Mouse (Mus musculus) lung, postnatal 0 days (tissue): ENCODE results near the gene Icam2. TPM values are rescaled to one million over a fixed set of nuclear protein-coding genes. Genes with fewer than 3 reads are reported as not detected.

Experiments used
- ATAC-seq: fragments of 200-750 bp; cut with Nextera tagmentation; 2 replicates; pipeline ENCODE4 v1.8.0; 2017; ENCODE audit warnings: moderate library complexity
- DNase-seq: peaks from one replicate; pipeline ENCODE4 v3.0.0-alpha.2; 2016; ENCODE audit warnings: low spot score
- H3K27ac ChIP-seq: fragments of 300-500 bp; sonication (generic); 2 replicates; pipeline ENCODE4 v1.5.1; 2014; ENCODE audit warnings: antibody characterized with exemption, mild to moderate bottlenecking, low read length, mixed read lengths
- H3K27me3 ChIP-seq: fragments of 300-500 bp; sonication (generic); replicated peaks from 2 replicates; pipeline ENCODE4 v1.6.1; 2014; ENCODE audit warnings: low read length, mixed read lengths; ENCODE audit not compliant: insufficient read depth
- H3K36me3 ChIP-seq: fragments of 300-500 bp; sonication (generic); 2 replicates; pipeline ENCODE4 v1.6.1; 2014; ENCODE audit warnings: low read length, mixed read lengths; ENCODE audit not compliant: insufficient read depth
- H3K4me1 ChIP-seq: fragments of 300-500 bp; sonication (generic); 2 replicates; pipeline ENCODE4 v1.6.1; 2014; ENCODE audit warnings: antibody characterized with exemption, low read depth, low read length, mixed read lengths; ENCODE audit not compliant: insufficient read depth
- H3K4me2 ChIP-seq: fragments of 300-500 bp; sonication (generic); replicated peaks from 2 replicates; pipeline ENCODE4 v1.6.1; 2014; ENCODE audit warnings: low read depth, mild to moderate bottlenecking, low read length, moderate library complexity, mixed read lengths
- H3K4me3 ChIP-seq: fragments of 300-500 bp; sonication (generic); 2 replicates; pipeline ENCODE4 v1.5.1; 2014; ENCODE audit warnings: low read depth, low read length
- H3K9ac ChIP-seq: fragments of 300-500 bp; sonication (generic); replicated peaks from 2 replicates; pipeline ENCODE4 v1.6.1; 2014; ENCODE audit warnings: low read depth, mild to moderate bottlenecking
- H3K9me3 ChIP-seq: fragments of 300-500 bp; sonication (generic); 2 replicates; pipeline ENCODE4 v1.6.1; 2016; ENCODE audit warnings: low read length, mixed read lengths
- CTCF ChIP-seq: IDR thresholded peaks from 2 replicates; pipeline ENCODE4 v1.5.1; 2016; ENCODE audit warnings: antibody characterized with exemption, mild to moderate bottlenecking
- EP300 ChIP-seq: IDR thresholded peaks from 2 replicates; pipeline ENCODE4 v1.6.1; 2016; ENCODE audit warnings: antibody characterized with exemption, mild to moderate bottlenecking, control low read depth
- WGBS: fragments of 180-500 bp; shearing (Covaris S2); extraction: QIAGEN DNeasy Blood & Tissue Kit; methylation state at CpG from one replicate; pipeline ENCODE4 v1.1.7; 2014; 5-methylcytosine and 5-hydroxymethylcytosine counted together
- polyA plus RNA-seq: library from polyadenylated mRNA; unstranded; fragments of >200 nt; fragmentation: Nextera tagmentation; extraction: Ambion mirVana; gene quantifications from 2 replicates; pipeline ENCODE4 v1.2.1, GENCODE M21; 2015

Gene Icam2
- polyA plus RNA-seq, 1 experiment from 2014 or later, result 329 TPM

DNA sequence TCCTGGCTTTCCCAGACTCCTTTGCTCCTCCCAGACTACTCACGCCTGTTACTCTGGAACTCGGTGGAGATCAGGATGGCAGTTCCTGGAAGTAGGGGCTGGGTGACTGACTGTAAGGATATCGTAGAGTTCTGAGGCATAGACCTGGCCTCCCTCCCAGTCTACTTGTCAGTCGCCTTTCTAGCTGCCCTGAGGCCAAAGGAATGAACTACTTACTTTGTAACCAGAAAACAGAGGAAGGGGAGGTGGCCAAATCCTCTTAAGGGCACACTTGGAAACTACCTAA lies 5.4 kb upstream of the Icam2 start:
- DNase-seq (no peak), ATAC-seq (no peak)
- H3K4me1 ChIP-seq, result no peaks in the 10 kb centered on the region
- H3K9ac ChIP-seq, result no peak overlapping the region
- H3K27ac ChIP-seq, result no peak overlapping the region
- no peaks in the 10 kb centered on the region for H3K27me3 ChIP-seq
- TF ChIP-seq CTCF (no peak), EP300 (no peak)
- H3K36me3 ChIP-seq, result peaks cover 5% of the 10 kb centered on the region; the same call in 1 of the 2 replicates
- 46% methylated on average over 4 of the region's 4 CpGs for WGBS
- H3K9me3 ChIP-seq, result no peaks in the 10 kb centered on the region
- H3K4me2 ChIP-seq, result no peak overlapping the region
- H3K4me3 ChIP-seq, result no peak overlapping the region

DNA sequence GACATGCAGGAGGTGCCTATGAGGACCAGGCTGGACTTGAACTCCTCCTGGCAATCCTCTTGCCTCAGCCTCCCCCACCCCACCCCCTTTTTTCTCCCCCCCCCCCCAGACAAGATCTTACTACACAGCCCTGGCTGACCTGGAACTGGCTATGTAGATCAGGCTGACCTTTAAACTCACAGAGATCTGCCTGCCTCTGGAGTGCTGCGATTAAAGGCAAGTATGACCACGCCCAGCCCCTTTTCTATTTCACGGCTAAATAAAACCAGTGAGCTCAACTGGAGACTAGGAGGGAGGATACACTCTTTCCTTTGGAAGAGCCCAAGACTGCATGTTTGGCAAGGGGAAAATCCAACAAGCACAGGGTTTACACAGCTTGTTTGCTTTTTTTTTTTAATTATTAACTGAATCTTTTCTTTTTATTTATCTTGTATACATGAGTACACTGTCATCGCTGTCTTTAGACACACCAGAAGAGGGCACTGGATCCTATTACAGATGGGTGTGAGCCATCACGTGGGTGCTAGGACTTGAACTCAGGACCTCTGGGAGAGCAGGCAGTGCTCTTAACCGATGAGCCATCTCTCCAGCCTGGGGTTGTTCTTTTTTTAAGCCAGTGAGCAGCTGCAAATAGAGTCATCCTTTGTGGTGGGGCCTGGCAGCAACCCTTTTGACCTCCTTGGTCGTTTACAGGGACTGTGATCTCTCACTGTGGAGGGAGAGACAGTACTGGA lies 4.9 kb upstream of the Icam2 start:
- Histone ChIP-seq H3K27me3 (no peaks in the 10 kb centered on the region), H3K4me3 (no peak overlapping the region), H3K4me1 (no peaks in the 10 kb centered on the region), H3K9me3 (no peaks in the 10 kb centered on the region), H3K9ac (no peak overlapping the region), H3K36me3 (0 out of 2 replicates have a peak, but pooled peaks cover 3% of the 10 kb centered on the region), H3K27ac (no peak overlapping the region), H3K4me2 (no peak overlapping the region)
- no peak for ATAC-seq
- whole genome bisulfite sequencing, result 59% methylated on average over 7 of the region's 7 CpGs
- DNase-seq, result no peak
- TF ChIP-seq EP300 (no peak), CTCF (no peak)

DNA sequence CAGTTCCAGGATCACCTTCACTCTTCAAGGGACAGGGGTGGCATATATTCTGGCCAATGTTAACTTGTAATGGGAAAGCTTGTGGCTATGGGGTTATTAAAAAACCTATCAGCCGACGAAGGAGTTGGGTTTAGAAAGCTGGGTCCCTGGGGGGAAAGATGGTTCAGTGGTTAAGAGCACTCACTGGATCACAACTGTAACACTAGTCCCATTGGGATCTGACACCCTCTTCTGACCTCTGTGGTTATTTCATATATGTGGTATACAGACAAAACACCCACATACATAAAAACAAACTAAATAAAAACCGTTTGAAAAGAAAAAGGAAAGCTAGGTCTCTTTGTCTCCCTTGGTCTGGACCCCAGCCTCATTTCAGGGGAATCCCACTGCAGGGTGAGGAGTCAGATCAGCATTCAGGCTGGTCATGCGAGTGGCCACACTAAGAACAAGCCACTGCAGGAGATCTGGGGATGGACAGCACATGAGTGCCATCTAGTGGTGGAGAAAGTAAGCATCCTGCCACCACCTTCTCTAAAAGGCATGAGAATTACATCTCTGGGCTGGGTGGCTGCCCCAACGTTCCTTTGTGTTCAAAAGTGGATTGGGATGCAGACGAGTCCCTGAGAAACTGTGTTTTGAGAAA lies 3.8 kb upstream of the Icam2 start:
- ATAC-seq (peak; percentile 66), DNase-seq (peak; percentile 90)
- 29% methylated on average over 6 of the region's 6 CpGs for WGBS
- no peaks in the 10 kb centered on the region for H3K27me3 ChIP-seq
- H3K9me3 ChIP-seq, result no peaks in the 10 kb centered on the region
- no peaks in the 10 kb centered on the region for H3K4me1 ChIP-seq
- H3K4me3 ChIP-seq, result no peak overlapping the region
- no peak overlapping the region for H3K9ac ChIP-seq
- H3K27ac ChIP-seq, result peak overlapping the region; percentile 4; the same call in 1 of the 2 replicates
- 0 out of 2 replicates have a peak, but pooled peaks cover 3% of the 10 kb centered on the region for H3K36me3 ChIP-seq
- TF ChIP-seq EP300 (no peak), CTCF (peak; percentile 97)
- H3K4me2 ChIP-seq, result no peak overlapping the region

DNA sequence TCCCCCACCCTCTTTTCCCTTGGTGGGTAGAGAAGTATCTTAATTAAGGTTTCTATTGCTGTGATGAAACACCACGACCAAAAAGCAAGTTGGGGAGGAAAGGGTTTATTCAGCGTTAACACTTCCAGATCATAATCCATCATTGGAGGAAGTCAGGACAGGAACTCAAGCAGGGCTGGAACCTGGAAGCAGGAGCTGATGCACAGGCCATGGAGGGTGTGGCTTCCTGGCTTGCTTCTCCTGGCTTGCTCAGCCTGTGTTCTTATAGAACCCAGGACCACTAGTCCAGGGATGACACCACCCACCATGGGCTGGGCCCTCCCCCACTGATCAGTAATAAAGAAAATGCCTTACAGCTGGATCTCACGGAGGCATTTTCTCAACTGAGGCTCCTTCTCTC lies 2.9 kb upstream of the Icam2 start:
- Histone ChIP-seq H3K27ac (peak overlapping the region; percentile 4; the same call in 1 of the 2 replicates), H3K4me1 (no peaks in the 10 kb centered on the region), H3K9me3 (no peaks in the 10 kb centered on the region), H3K4me3 (no peak overlapping the region), H3K4me2 (no peak overlapping the region), H3K36me3 (0 out of 2 replicates have a peak, but pooled peaks cover 3% of the 10 kb centered on the region), H3K27me3 (no peaks in the 10 kb centered on the region), H3K9ac (no peak overlapping the region)
- TF ChIP-seq EP300 (peak; percentile 74), CTCF (no peak)
- ATAC-seq (peak; percentile 79), DNase-seq (peak; percentile 44)
- WGBS, result 29% methylated on average over 3 of the region's 3 CpGs

DNA sequence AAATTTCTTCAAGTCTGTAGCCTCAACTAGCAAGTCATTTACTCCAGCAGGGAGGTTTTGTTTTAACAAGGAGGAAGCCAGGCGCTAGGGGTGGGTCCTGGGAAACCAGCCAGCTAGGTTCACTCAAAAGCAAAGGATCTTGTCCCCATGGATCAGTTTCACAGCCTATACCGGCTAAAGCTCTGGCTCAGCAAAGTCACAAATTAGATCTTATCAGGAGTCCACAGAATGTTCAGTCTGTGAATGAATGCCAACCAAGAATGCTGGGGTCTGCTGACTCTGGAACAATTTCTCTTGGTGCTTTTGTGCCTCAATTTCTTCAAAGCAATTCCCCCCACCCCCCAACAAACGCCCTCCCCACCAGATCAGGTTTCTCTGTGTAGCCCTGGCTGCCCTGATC lies 1.7 kb upstream of the Icam2 start:
- DNase-seq (peak; percentile 60), ATAC-seq (0 out of 2 replicates have a peak, but pooled peaks have one; percentile 10)
- WGBS, result 22% methylated on average over 3 of the region's 3 CpGs
- no peaks in the 10 kb centered on the region for H3K4me1 ChIP-seq
- H3K9me3 ChIP-seq, result no peaks in the 10 kb centered on the region
- H3K9ac ChIP-seq, result no peak overlapping the region
- no peaks in the 10 kb centered on the region for H3K27me3 ChIP-seq
- peak overlapping the region; percentile 54; the same call in 1 of the 2 replicates for H3K27ac ChIP-seq
- TF ChIP-seq EP300 (no peak), CTCF (no peak)
- H3K4me2 ChIP-seq, result no peak overlapping the region
- H3K4me3 ChIP-seq, result no peak overlapping the region
- H3K36me3 ChIP-seq, result 0 out of 2 replicates have a peak, but pooled peaks cover 3% of the 10 kb centered on the region

DNA sequence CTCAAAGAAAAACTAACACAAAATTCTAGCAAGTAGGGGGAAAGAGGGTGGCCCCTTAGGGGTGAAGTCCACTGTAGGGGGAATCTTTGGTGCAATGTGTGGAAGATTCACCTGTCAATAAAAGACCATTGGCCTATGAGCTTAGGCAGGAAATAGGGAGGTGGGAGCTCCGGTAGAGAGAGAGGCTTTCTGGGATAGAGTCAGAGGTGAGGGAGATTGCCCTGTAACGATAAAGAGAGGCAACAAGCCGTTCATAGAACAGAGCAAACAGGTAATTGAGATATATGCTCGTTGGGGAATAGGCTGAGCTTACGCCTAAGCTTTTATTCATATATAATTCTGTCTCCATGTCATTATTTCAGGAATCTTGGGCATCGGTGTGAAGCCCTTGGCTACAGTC lies 855 bp downstream of the Icam2 start:
- Histone ChIP-seq H3K36me3 (no peaks in the 10 kb centered on the region), H3K9ac (no peak overlapping the region), H3K4me3 (no peak overlapping the region), H3K4me2 (no peak overlapping the region), H3K9me3 (no peaks in the 10 kb centered on the region), H3K27ac (no peak overlapping the region), H3K27me3 (no peaks in the 10 kb centered on the region), H3K4me1 (no peaks in the 10 kb centered on the region)
- DNase-seq (no peak), ATAC-seq (no peak)
- TF ChIP-seq CTCF (no peak), EP300 (no peak)
- 56% methylated on average over 6 of the region's 6 CpGs for WGBS
